Mouse (Mus musculus) limb, embryonic 14.5 days (tissue): ENCODE measurements around the gene Dgcr2. TPM values are rescaled to one million over a fixed set of nuclear protein-coding genes. Genes with fewer than 3 reads are reported as not detected.

ENCODE experiments used
- ATAC-seq: fragments of 200-750 bp; cut with Nextera tagmentation; 2 replicates; pipeline ENCODE4 v1.8.0; 2017; ENCODE audit warnings: low read depth, moderate number of reproducible peaks, moderate TSS enrichment; ENCODE audit not compliant: low FRiP score
- DNase-seq: peaks from one replicate; pipeline ENCODE4 v3.0.0-alpha.2; 2015; ENCODE audit warnings: low spot score
- H3K27ac ChIP-seq: fragments of 300-500 bp; sonication (generic); replicated peaks from 2 replicates; pipeline ENCODE4 v1.5.1; 2014; ENCODE audit warnings: low read depth, mild to moderate bottlenecking, low read length, moderate library complexity, mixed read lengths
- H3K27me3 ChIP-seq: fragments of 300-500 bp; sonication (generic); 2 replicates; pipeline ENCODE4 v1.6.1; 2014; ENCODE audit warnings: low read length, mixed read lengths; ENCODE audit not compliant: control insufficient read depth, insufficient read depth
- H3K36me3 ChIP-seq: fragments of 300-500 bp; sonication (generic); 2 replicates; pipeline ENCODE4 v1.6.1; 2014; ENCODE audit warnings: mild to moderate bottlenecking, low read length, moderate library complexity, mixed read lengths; ENCODE audit not compliant: control insufficient read depth, insufficient read depth
- H3K4me1 ChIP-seq: fragments of 300-500 bp; sonication (generic); 2 replicates; pipeline ENCODE4 v1.6.1; 2014; ENCODE audit warnings: antibody characterized with exemption, low read length, mixed read lengths; ENCODE audit not compliant: control insufficient read depth, insufficient read depth
- H3K4me2 ChIP-seq: fragments of 300-500 bp; sonication (generic); replicated peaks from 2 replicates; pipeline ENCODE4 v1.6.1; 2014; ENCODE audit warnings: low read depth, mild to moderate bottlenecking, low read length, moderate library complexity; ENCODE audit not compliant: severe bottlenecking
- H3K4me3 ChIP-seq: fragments of 300-500 bp; sonication (generic); replicated peaks from 2 replicates; pipeline ENCODE4 v1.5.1; 2014; ENCODE audit warnings: low read length
- H3K9ac ChIP-seq: fragments of 300-500 bp; sonication (generic); 2 replicates; pipeline ENCODE4 v1.6.1; 2014; ENCODE audit warnings: mild to moderate bottlenecking, low read depth, low read length, moderate library complexity; ENCODE audit not compliant: severe bottlenecking
- H3K9me3 ChIP-seq: fragments of 300-500 bp; sonication (generic); 2 replicates; pipeline ENCODE4 v1.6.1; 2016; ENCODE audit warnings: low read length; ENCODE audit not compliant: control insufficient read depth
- POLR2A ChIP-seq: fragments of 200-500 bp; IDR thresholded peaks from 2 replicates; pipeline ENCODE4 v1.8.0; 2012; ENCODE audit warnings: inconsistent platforms, mild to moderate bottlenecking, moderate library complexity, borderline replicate concordance; ENCODE audit not compliant: insufficient read depth, insufficient read length; ENCODE audit errors: extremely low read depth
- WGBS: fragments of 180-500 bp; shearing (Covaris S2); extraction: QIAGEN DNeasy Blood & Tissue Kit; methylation state at CpG from one replicate; pipeline ENCODE4 v1.1.7; 2014; 5-methylcytosine and 5-hydroxymethylcytosine counted together
- polyA plus RNA-seq, 2 experiments: library from polyadenylated mRNA; depleted of rRNA in 1 of 2; stranded (reverse) in 1 of 2; unstranded in 1 of 2; fragments of >200 nt; fragmentation: Nextera tagmentation in 1 of 2; extraction: Ambion mirVana in 1 of 2; gene quantifications; 2 replicates each; pipeline versions ENCODE4 v1.2.1 to v1.2.3; 2012 to 2014

Gene Dgcr2
- polyA plus RNA-seq, 2 experiments, result 90.2 to 116 TPM

- Histone ChIP-seq H3K9me3 (no peaks in the 10 kb centered on the region), H3K27ac (no peak overlapping the region), H3K27me3 (no peaks in the 10 kb centered on the region), H3K36me3 (peaks cover 23% of the 10 kb centered on the region), H3K4me3 (no peak overlapping the region), H3K4me2 (no peak overlapping the region), H3K4me1 (no peaks in the 10 kb centered on the region), H3K9ac (no peak overlapping the region)
- no peak for TF ChIP-seq POLR2A
- 95% methylated on average over 1 of the region's 1 CpGs for WGBS
- no peak for DNase-seq
- no peak for ATAC-seq
Observed at GRCm38 (mm10) chr16:17876096-17876495, 22.3 kb downstream of the Dgcr2 start.

- peaks cover 33% of the 10 kb centered on the region for H3K36me3 ChIP-seq
- no peak overlapping the region for H3K9ac ChIP-seq
- no peak for ATAC-seq
Observed at GRCm38 (mm10) chr16:17875174-17875573, 23.2 kb downstream of the Dgcr2 start.

GRCm38 (mm10) chr16:17872995-17873394 lies 25.4 kb downstream of the Dgcr2 start:
- H3K27me3 ChIP-seq, result no peaks in the 10 kb centered on the region
- 47% methylated on average over 4 of the region's 4 CpGs for WGBS
- no peak for DNase-seq

More at GRCm38 (mm10) chr16:17875174-17875573, 23.2 kb downstream of the Dgcr2 start:
- H3K4me3 ChIP-seq, result no peak overlapping the region
- H3K27ac ChIP-seq, result no peak overlapping the region
- no peak for DNase-seq
- no peak overlapping the region for H3K4me2 ChIP-seq
- TF ChIP-seq POLR2A, result no peak
- H3K4me1 ChIP-seq, result no peaks in the 10 kb centered on the region
- H3K9me3 ChIP-seq, result no peaks in the 10 kb centered on the region
- no peaks in the 10 kb centered on the region for H3K27me3 ChIP-seq
- WGBS, result 72% methylated on average over 4 of the region's 4 CpGs

GRCm38 (mm10) chr16:17871248-17871647 lies 27.1 kb downstream of the Dgcr2 start:
- Histone ChIP-seq H3K4me1 (no peaks in the 10 kb centered on the region), H3K9ac (no peak overlapping the region), H3K4me2 (no peak overlapping the region), H3K4me3 (no peak overlapping the region), H3K9me3 (no peaks in the 10 kb centered on the region), H3K36me3 (peaks cover 38% of the 10 kb centered on the region), H3K27ac (no peak overlapping the region), H3K27me3 (no peaks in the 10 kb centered on the region)
- no peak for DNase-seq
- no peak for ATAC-seq
- no peak for TF ChIP-seq POLR2A
- WGBS, result 86% methylated on average over 5 of the region's 5 CpGs

More at GRCm38 (mm10) chr16:17872995-17873394, 25.4 kb downstream of the Dgcr2 start:
- Histone ChIP-seq H3K27ac (no peak overlapping the region), H3K4me1 (no peaks in the 10 kb centered on the region), H3K36me3 (peaks cover 44% of the 10 kb centered on the region), H3K4me3 (no peak overlapping the region), H3K9ac (no peak overlapping the region), H3K9me3 (no peaks in the 10 kb centered on the region), H3K4me2 (no peak overlapping the region)
- ATAC-seq, result no peak
- no peak for TF ChIP-seq POLR2A

GRCm38 (mm10) chr16:17865770-17866169 lies 32.6 kb downstream of the Dgcr2 start:
- whole genome bisulfite sequencing, result 42% methylated on average over 6 of the region's 6 CpGs
- TF ChIP-seq POLR2A, result no peak
- Histone ChIP-seq H3K9me3 (no peaks in the 10 kb centered on the region), H3K27me3 (no peaks in the 10 kb centered on the region), H3K27ac (no peak overlapping the region), H3K4me1 (no peaks in the 10 kb centered on the region), H3K4me2 (no peak overlapping the region), H3K9ac (no peak overlapping the region), H3K4me3 (no peak overlapping the region), H3K36me3 (peaks cover 31% of the 10 kb centered on the region)
- ATAC-seq (no peak), DNase-seq (no peak)

GRCm38 (mm10) chr16:17865293-17865692 lies 33.1 kb downstream of the Dgcr2 start:
- Histone ChIP-seq H3K9me3 (no peaks in the 10 kb centered on the region), H3K9ac (no peak overlapping the region), H3K4me1 (no peaks in the 10 kb centered on the region), H3K36me3 (peaks cover 31% of the 10 kb centered on the region), H3K27ac (no peak overlapping the region), H3K4me2 (no peak overlapping the region), H3K4me3 (no peak overlapping the region), H3K27me3 (no peaks in the 10 kb centered on the region)
- 89% methylated on average over 2 of the region's 2 CpGs for WGBS
- ATAC-seq (no peak), DNase-seq (no peak)
- TF ChIP-seq POLR2A, result no peak
